In genomic region chr13:52306783-52307440, GRCm38 (mm10) we compare ENCODE assay signal across 8 mouse cellular contexts.
DNase-seq lines count a peak whose midpoint lies in the region.
"Had no signal": no experiment of that assay in that cellular context is flagged by ENCODE, and none has a peak within 500 bp of the region (broad histone marks: within the 10 kb centered on the region; RNA-seq: fewer than 3 reads in every experiment).

No protein-coding gene starts in this region.

- intact Hi-C loops in left cerebral cortex, postnatal 25 days (cut with DNase I), result no loop called here
- intact Hi-C loops in left cerebral cortex, postnatal 4 days (cut with DNase I), result no loop called here

- DNase-seq in left cerebral cortex, postnatal 25 days (ENCODE audit: low spot score in 2 of 2), result peak; percentile 47 to 81
- DNase-seq in left cerebral cortex, postnatal 4 days, result no peak
- DNase-seq in NIH3T3 (ENCODE audit: low read depth), result peak; percentile 80
- peak; percentile 58 for DNase-seq in fibroblast of lung, adult 2 months (ENCODE audit: low read depth)
- DNase-seq in layer of hippocampus, adult 9-11 months, result peak; percentile 59
- no peak for DNase-seq in cerebellum, adult 11-12 months
- DNase-seq in kidney, postnatal 10 days, result no peak
- DNase-seq: liver, embryonic 13.5 days had no signal

Comparison
In these comparisons a context has a peak if more than half of its experiments do, and no peak if none do; other contexts are left out.
1. DNase-seq: peak in left cerebral cortex, postnatal 25 days (2 of 2), NIH3T3 (single experiment), fibroblast of lung, adult 2 months (single experiment) and layer of hippocampus, adult 9-11 months (single experiment); none in left cerebral cortex, postnatal 4 days (single experiment), cerebellum, adult 11-12 months (single experiment) and kidney, postnatal 10 days (single experiment).